Mouse (Mus musculus): Measurements from ENCODE around the gene Pcgf1. TPM values are rescaled to one million over a fixed set of nuclear protein-coding genes. Genes with fewer than 3 reads are reported as not detected.

The Pcgf1 gene
- total RNA-seq, 2 experiments from 2014 or later = 6.7 to 7.1 TPM

GRCm38 (mm10) chr6:83122961-83123360, 45.3 kb downstream of the Pcgf1 start:
- no peak for DNase-seq

- DNase-seq = peak; percentile 89
These were observed 47.2 kb downstream of the Pcgf1 start for GRCm38 (mm10) chr6:83124851-83125312.

GRCm38 (mm10) chr6:83125331-83125730, 47.7 kb downstream of the Pcgf1 start, which contains the start of gene Ino80b:
Gene Ino80b (minus strand): TSS chr6:83125431.
- no peak for DNase-seq

- no peak for DNase-seq
These were observed 49.8 kb downstream of the Pcgf1 start for GRCm38 (mm10) chr6:83127419-83127818.

Small RNA genes within 50 kb of the gene (microRNA-seq; reads per million reads assigned to microRNA genes)
- gene Mir3470a (ENCODE audit: borderline replicate concordance in 2 of 2) (0 reads per million in 2 experiments), gene Mir7040 (ENCODE audit: borderline replicate concordance in 2 of 2) (0.74 to 0.79 reads per million in 2 experiments)

Other genes with a start within 250 kb of the Pcgf1 start
- under 1 TPM; 0.13 to 0.51 TPM for gene Sema4f, start 138.1 kb upstream of the Pcgf1 start, total RNA-seq (2021)
- gene M1ap, start 131.0 kb upstream of the Pcgf1 start, total RNA-seq (2021) = not detected
- gene Dok1, start 44.4 kb upstream of the Pcgf1 start, total RNA-seq (2021) = 1 to 10 TPM; 1.9 to 2.6 TPM
- gene Loxl3, start 43.7 kb upstream of the Pcgf1 start, total RNA-seq (2021) = 1 to 10 TPM; 4.2 to 5.3 TPM
- gene Aup1, start 23.3 kb upstream of the Pcgf1 start, total RNA-seq (2021) = 10 to 100 TPM; 71.8 to 82.5 TPM
- 10 to 100 TPM; 16.5 to 18.4 TPM for gene Htra2, start 22.6 kb upstream of the Pcgf1 start, total RNA-seq (2021)
- under 1 TPM; 0.26 to 0.51 TPM for gene Dqx1, start 20.0 kb upstream of the Pcgf1 start, total RNA-seq (2021)
- not detected for gene Tlx2, start 7.6 kb upstream of the Pcgf1 start, total RNA-seq (2021)
- not detected for gene Lbx2, start 8.5 kb downstream of the Pcgf1 start, total RNA-seq (2021)
- 1 to 10 TPM in 1 of 2 experiments, under 1 TPM in 1; 0.54 to 1.7 TPM for gene Ccdc142, start 23.7 kb downstream of the Pcgf1 start, total RNA-seq (2021)
- 1 to 10 TPM; 1.0 TPM for gene Gm42688, start 23.7 kb downstream of the Pcgf1 start, total RNA-seq (2021)
- gene Mrpl53, start 31.2 kb downstream of the Pcgf1 start, total RNA-seq (2021) = 100 to 1,000 TPM; 109 to 113 TPM
- gene Mogs, start 37.6 kb downstream of the Pcgf1 start, total RNA-seq (2021) = 1 to 10 TPM; 6.5 to 8.1 TPM
- gene Wbp1, start 43.7 kb downstream of the Pcgf1 start, total RNA-seq (2021) = 10 to 100 TPM; 37.8 to 38.2 TPM
- gene Ino80b, start 47.6 kb downstream of the Pcgf1 start, total RNA-seq (2021) = 10 to 100 TPM in 1 of 2 experiments, 1 to 10 TPM in 1; 4.8 to 14.0 TPM
- 10 to 100 TPM in 1 of 2 experiments, 1 to 10 TPM in 1; 7.9 to 14.4 TPM for gene Rtkn, start 57.6 kb downstream of the Pcgf1 start, total RNA-seq (2021)
- gene Wdr54, start 78.5 kb downstream of the Pcgf1 start, total RNA-seq (2021) = 1 to 10 TPM; 1.2 to 1.4 TPM
- gene 1700003E16Rik, start 78.5 kb downstream of the Pcgf1 start, total RNA-seq (2021) = not detected
- gene Dctn1, start 88.1 kb downstream of the Pcgf1 start, total RNA-seq (2021) = 100 to 1,000 TPM; 118 to 126 TPM
- not detected for gene Slc4a5, start 142.0 kb downstream of the Pcgf1 start, total RNA-seq (2021)
- 1 to 10 TPM; 4.4 to 4.8 TPM for gene Mthfd2, start 248.0 kb downstream of the Pcgf1 start, total RNA-seq (2021)
- 10 to 100 TPM; 11.3 to 11.5 TPM for gene Mob1a, start 248.1 kb downstream of the Pcgf1 start, total RNA-seq (2021)

Data from gastrocnemius, postnatal 25 days (tissue).